Mouse (Mus musculus) kidney, embryonic 16.5 days (tissue): ENCODE measurements around the gene Jhy. TPM values are rescaled to one million over a fixed set of nuclear protein-coding genes. Genes with fewer than 3 reads are reported as not detected.
A peak's percentile ranks its signal among the peaks of the same experiment; 100 is the strongest.

Source experiments
- ATAC-seq: fragments of 200-750 bp; cut with Nextera tagmentation; 2 replicates; pipeline ENCODE4 v1.8.0; 2017; ENCODE audit warnings: moderate TSS enrichment; ENCODE audit not compliant: low FRiP score, low TSS enrichment
- H3K27ac ChIP-seq: fragments of 300-500 bp; sonication (generic); 2 replicates; pipeline ENCODE4 v1.5.1; 2014; ENCODE audit warnings: low read length
- H3K27me3 ChIP-seq: fragments of 300-500 bp; sonication (generic); 2 replicates; pipeline ENCODE4 v1.6.1; 2014; ENCODE audit warnings: low read length, control low read depth, mixed read lengths; ENCODE audit not compliant: insufficient read depth
- H3K36me3 ChIP-seq: fragments of 300-500 bp; sonication (generic); 2 replicates; pipeline ENCODE4 v1.6.1; 2014; ENCODE audit warnings: low read length, control low read depth, mixed read lengths; ENCODE audit not compliant: insufficient read depth
- H3K4me1 ChIP-seq: fragments of 300-500 bp; sonication (generic); 2 replicates; pipeline ENCODE4 v1.6.1; 2014; ENCODE audit warnings: low read length, control low read depth, mixed read lengths; ENCODE audit not compliant: insufficient read depth
- H3K4me2 ChIP-seq: fragments of 300-500 bp; sonication (generic); replicated peaks from 2 replicates; pipeline ENCODE4 v1.6.1; 2014; ENCODE audit warnings: low read depth, low read length
- H3K4me3 ChIP-seq: fragments of 300-500 bp; sonication (generic); 2 replicates; pipeline ENCODE4 v1.5.1; 2014; ENCODE audit warnings: mild to moderate bottlenecking, low read length
- H3K9ac ChIP-seq: fragments of 300-500 bp; sonication (generic); replicated peaks from 2 replicates; pipeline ENCODE4 v1.6.1; 2014; ENCODE audit warnings: low read length
- H3K9me3 ChIP-seq: fragments of 300-500 bp; sonication (generic); 2 replicates; pipeline ENCODE4 v1.6.1; 2016; ENCODE audit warnings: low read length, control low read depth
- WGBS: fragments of 180-500 bp; shearing (Covaris S2); extraction: QIAGEN DNeasy Blood & Tissue Kit; methylation state at CpG from one replicate; pipeline ENCODE4 v1.1.7; 2014; 5-methylcytosine and 5-hydroxymethylcytosine counted together
- polyA plus RNA-seq: library from polyadenylated mRNA; unstranded; fragments of >200 nt; fragmentation: Nextera tagmentation; extraction: Ambion mirVana; gene quantifications from 2 replicates; pipeline ENCODE4 v1.2.1, GENCODE M21; 2015

Gene Jhy
- 0.07 and 0.31 TPM in 2 replicates for polyA plus RNA-seq

GRCm38 (mm10) chr9:40963586-40964417, at the start of gene Jhy:
TSS of gene Jhy (minus strand) at chr9:40964118.
- Histone ChIP-seq H3K36me3 (no peaks in the 10 kb centered on the region), H3K4me3 (peak within 1 kb of the TSS; percentile 49), H3K4me1 (peaks cover 10% of the 10 kb centered on the region; the same call in 1 of the 2 replicates), H3K9ac (0 out of 2 replicates have a peak within 1 kb of the TSS, but pooled peaks have one; percentile 46), H3K27ac (no peak within 1 kb of the TSS), H3K27me3 (peaks cover 39% of the 10 kb centered on the region), H3K4me2 (peak within 1 kb of the TSS; percentile 86), H3K9me3 (no peaks in the 10 kb centered on the region)
- ATAC-seq, result peak; percentile 49
- WGBS, result under 1% methylated on average over 51 of the region's 51 CpGs

GRCm38 (mm10) chr9:41012456-41012855, 48.5 kb upstream of the Jhy start:
- ATAC-seq, result no peak
- 90% methylated on average over 5 of the region's 5 CpGs for WGBS
- H3K4me2 ChIP-seq, result no peak overlapping the region
- H3K9ac ChIP-seq, result no peak overlapping the region
- no peaks in the 10 kb centered on the region for H3K4me1 ChIP-seq
- H3K27me3 ChIP-seq, result no peaks in the 10 kb centered on the region
- no peaks in the 10 kb centered on the region for H3K9me3 ChIP-seq
- no peak overlapping the region for H3K4me3 ChIP-seq
- no peaks in the 10 kb centered on the region for H3K36me3 ChIP-seq
- no peak overlapping the region for H3K27ac ChIP-seq

DNA sequence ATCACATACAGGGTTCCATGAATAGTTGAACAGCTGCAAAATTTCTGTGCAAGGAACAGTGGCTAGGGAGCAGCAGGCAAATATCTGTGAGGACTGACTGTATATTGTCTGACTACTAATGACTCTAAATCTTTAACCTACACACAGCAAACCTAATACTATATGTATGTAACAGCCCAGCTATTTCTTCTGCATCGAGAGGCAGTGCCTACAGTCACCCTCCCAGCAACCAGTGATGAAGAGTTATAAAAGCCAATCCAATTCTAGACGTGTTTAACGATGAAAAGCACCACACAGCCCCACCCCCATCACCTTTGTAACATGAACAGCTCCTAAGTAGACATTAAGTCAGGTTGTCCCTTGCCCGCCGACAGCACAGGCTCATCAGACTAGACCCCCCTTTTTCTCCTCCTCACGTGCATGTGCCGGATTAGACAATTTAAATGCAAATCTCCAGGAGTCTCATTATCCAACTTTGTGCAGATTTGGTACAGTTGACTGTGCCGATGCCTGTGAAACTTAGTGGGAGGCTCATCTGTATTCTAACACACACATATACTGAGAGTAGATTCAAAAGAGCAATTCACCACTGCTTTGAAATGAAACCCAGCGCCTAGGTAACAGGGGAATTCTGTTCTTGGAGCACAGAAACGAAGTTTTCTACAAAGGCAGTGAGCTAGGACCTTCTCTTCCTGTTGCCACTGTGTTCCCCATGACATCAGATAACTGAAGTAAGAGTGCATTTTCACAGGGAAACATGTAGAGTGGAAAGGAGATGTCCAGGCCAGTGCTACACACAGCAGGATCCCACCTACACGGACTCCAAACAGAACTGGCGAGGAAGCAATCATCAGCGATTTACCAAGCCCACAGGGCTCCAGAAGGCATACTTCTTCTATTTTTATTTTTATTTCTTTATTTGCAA, 47.9 kb upstream of the Jhy start:
- H3K4me1 ChIP-seq, result no peaks in the 10 kb centered on the region
- ATAC-seq, result no peak
- no peak overlapping the region for H3K4me3 ChIP-seq
- H3K9ac ChIP-seq, result no peak overlapping the region
- no peaks in the 10 kb centered on the region for H3K9me3 ChIP-seq
- H3K27ac ChIP-seq, result no peak overlapping the region
- WGBS, result 56% methylated on average over 13 of the region's 13 CpGs
- H3K4me2 ChIP-seq, result no peak overlapping the region
- H3K27me3 ChIP-seq, result no peaks in the 10 kb centered on the region
- H3K36me3 ChIP-seq, result no peaks in the 10 kb centered on the region

- Histone ChIP-seq H3K9me3 (no peaks in the 10 kb centered on the region), H3K27me3 (no peaks in the 10 kb centered on the region), H3K4me3 (no peak overlapping the region), H3K27ac (no peak overlapping the region), H3K9ac (no peak overlapping the region), H3K36me3 (no peaks in the 10 kb centered on the region), H3K4me1 (no peaks in the 10 kb centered on the region), H3K4me2 (no peak overlapping the region)
- ATAC-seq, result no peak
- WGBS, result 16% methylated on average over 1 of the region's 1 CpGs
Measured at GRCm38 (mm10) chr9:41007785-41008184, 43.9 kb upstream of the Jhy start.

- 58% methylated on average over 4 of the region's 4 CpGs for WGBS
- H3K4me3 ChIP-seq, result no peak within 1 kb of the TSS
- no peak for ATAC-seq
Measured at GRCm38 (mm10) chr9:41004415-41004814, 40.5 kb upstream of the Jhy start, which contains the start of gene Crtam. TSS of gene Crtam (minus strand) at chr9:41004628.

DNA sequence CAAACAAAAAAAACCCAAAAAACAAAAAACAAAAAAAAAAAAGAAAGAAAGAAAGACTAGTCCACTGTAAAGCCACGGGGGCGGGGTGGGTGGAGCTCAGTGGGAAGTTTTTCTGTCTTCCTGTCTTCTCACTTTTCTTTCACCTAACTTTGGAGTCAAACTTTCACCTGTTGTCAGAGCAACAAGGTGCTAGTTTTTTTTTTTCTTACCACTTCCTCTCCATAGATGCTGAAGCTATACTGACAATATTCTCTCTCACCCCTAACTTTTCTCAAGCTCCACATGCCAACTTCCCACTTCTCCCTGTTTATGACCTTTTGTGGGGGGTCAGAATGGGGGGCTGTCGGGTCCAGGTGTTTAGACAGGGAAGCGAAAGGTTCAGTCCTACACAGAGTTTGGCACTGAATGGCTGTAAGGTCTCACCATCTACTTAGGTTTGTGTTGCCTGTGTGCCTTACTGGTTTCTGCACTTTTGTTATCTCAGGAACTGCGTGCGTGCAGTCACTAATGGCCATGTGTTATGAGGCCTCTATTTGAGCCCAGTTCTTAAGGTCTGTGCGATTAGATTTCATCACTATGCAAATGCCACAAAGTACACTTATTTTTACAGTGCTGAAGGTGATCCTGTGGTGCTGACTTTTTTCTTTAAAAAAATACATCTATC, 33.3 kb upstream of the Jhy start:
- H3K4me1 ChIP-seq, result no peaks in the 10 kb centered on the region
- ATAC-seq, result no peak
- WGBS, result 84% methylated on average over 7 of the region's 7 CpGs
- no peaks in the 10 kb centered on the region for H3K9me3 ChIP-seq
- H3K36me3 ChIP-seq, result no peaks in the 10 kb centered on the region
- no peak overlapping the region for H3K9ac ChIP-seq
- no peaks in the 10 kb centered on the region for H3K27me3 ChIP-seq
- no peak overlapping the region for H3K4me2 ChIP-seq
- no peak overlapping the region for H3K4me3 ChIP-seq
- H3K27ac ChIP-seq, result no peak overlapping the region

More at GRCm38 (mm10) chr9:41004415-41004814, 40.5 kb upstream of the Jhy start, which contains the start of gene Crtam:
- no peak within 1 kb of the TSS for H3K9ac ChIP-seq
- no peaks in the 10 kb centered on the region for H3K4me1 ChIP-seq
- no peaks in the 10 kb centered on the region for H3K9me3 ChIP-seq
- no peak within 1 kb of the TSS for H3K27ac ChIP-seq
- no peaks in the 10 kb centered on the region for H3K27me3 ChIP-seq
- H3K36me3 ChIP-seq, result no peaks in the 10 kb centered on the region
- no peak within 1 kb of the TSS for H3K4me2 ChIP-seq

- Histone ChIP-seq H3K36me3 (no peaks in the 10 kb centered on the region), H3K4me2 (no peak overlapping the region), H3K4me1 (no peaks in the 10 kb centered on the region), H3K27ac (no peak overlapping the region), H3K27me3 (no peaks in the 10 kb centered on the region), H3K9me3 (no peaks in the 10 kb centered on the region), H3K9ac (no peak overlapping the region), H3K4me3 (no peak overlapping the region)
- no peak for ATAC-seq
- WGBS, result 45% methylated on average over 5 of the region's 5 CpGs
Measured at GRCm38 (mm10) chr9:40994075-40994474, 30.2 kb upstream of the Jhy start.

- H3K27me3 ChIP-seq, result no peaks in the 10 kb centered on the region
- no peak overlapping the region for H3K4me3 ChIP-seq
- H3K36me3 ChIP-seq, result no peaks in the 10 kb centered on the region
- no peak for ATAC-seq
- no peak overlapping the region for H3K9ac ChIP-seq
- H3K4me1 ChIP-seq, result no peaks in the 10 kb centered on the region
- H3K27ac ChIP-seq, result no peak overlapping the region
- H3K9me3 ChIP-seq, result no peaks in the 10 kb centered on the region
- 89% methylated on average over 6 of the region's 6 CpGs for WGBS
- no peak overlapping the region for H3K4me2 ChIP-seq
Measured at GRCm38 (mm10) chr9:40991511-40991910, 27.6 kb upstream of the Jhy start.

DNA sequence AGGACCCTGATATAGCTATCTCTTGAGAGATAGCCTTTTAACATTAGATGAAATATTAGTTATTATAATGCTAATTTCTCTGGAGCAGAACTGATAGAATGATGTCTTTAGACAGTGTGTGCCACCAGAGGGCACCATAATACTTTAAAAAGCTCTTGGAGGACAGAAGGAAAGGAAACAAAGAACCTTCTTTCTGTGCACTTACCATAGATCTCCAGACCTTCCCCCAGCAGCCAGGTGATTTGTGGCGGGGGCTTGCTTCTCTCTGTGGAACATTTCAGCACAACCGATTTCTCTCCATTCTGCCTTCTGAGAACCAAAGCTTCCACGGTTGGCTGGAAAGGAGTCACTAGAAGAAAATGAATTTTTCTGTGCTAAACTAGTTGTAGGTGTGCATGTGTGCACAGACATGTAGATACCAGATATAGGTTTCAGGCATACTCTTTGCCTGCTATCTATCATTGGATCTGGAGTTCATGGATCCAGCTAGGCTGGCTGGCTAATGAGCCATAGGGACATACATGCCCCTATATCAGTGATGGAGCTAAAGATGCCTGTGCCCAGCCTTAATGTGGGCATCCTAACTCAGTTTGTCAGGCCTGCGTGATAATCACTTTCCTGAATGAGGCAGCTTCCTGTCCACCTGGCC, 26.1 kb upstream of the Jhy start:
- H3K27ac ChIP-seq, result no peak overlapping the region
- no peak overlapping the region for H3K4me3 ChIP-seq
- no peak for ATAC-seq
- H3K27me3 ChIP-seq, result no peaks in the 10 kb centered on the region
- H3K4me2 ChIP-seq, result no peak overlapping the region
- WGBS, result 43% methylated on average over 4 of the region's 4 CpGs
- no peaks in the 10 kb centered on the region for H3K36me3 ChIP-seq
- H3K4me1 ChIP-seq, result no peaks in the 10 kb centered on the region
- 0 out of 2 replicates have a peak overlapping the region, but pooled peaks have one; percentile 22 for H3K9ac ChIP-seq
- no peaks in the 10 kb centered on the region for H3K9me3 ChIP-seq
